Mouse (Mus musculus): Measurements from ENCODE around the gene Slc36a3. TPM values are rescaled to one million over a fixed set of nuclear protein-coding genes. Genes with fewer than 3 reads are reported as not detected.
A peak's percentile ranks its signal among the peaks of the same experiment; 100 is the strongest.

Gene Slc36a3
- polyA plus RNA-seq, 1 experiment from 2014 or later = 0.06 TPM

- ATAC-seq (ENCODE audit: low FRiP score, low TSS enrichment) (no peak), DNase-seq (ENCODE audit: low spot score) (peak; percentile 45)
- H3K4me3 ChIP-seq (ENCODE audit: low read depth, low read length) = no peak within 1 kb of the TSS
- no peak within 1 kb of the TSS for H3K27ac ChIP-seq (replicated peaks)
- H3K4me2 ChIP-seq (replicated peaks; ENCODE audit: low read depth) = no peak within 1 kb of the TSS
- H3K27me3 ChIP-seq (ENCODE audit: control insufficient read depth, insufficient read depth, low read length) = no peaks in the 10 kb centered on the region
- no peak for TF ChIP-seq EP300 (optimal IDR thresholded peaks at IDR 0.05)
- TF ChIP-seq CTCF (IDR thresholded peaks at IDR 0.05; ENCODE audit: low read depth) = no peak
- 29% methylated on average over 10 of the region's 10 CpGs for WGBS
- no peaks in the 10 kb centered on the region for H3K4me1 ChIP-seq (replicated peaks; ENCODE audit: control insufficient read depth, insufficient read depth)
- no peak within 1 kb of the TSS for H3K9ac ChIP-seq (ENCODE audit: low read length)
- no peaks in the 10 kb centered on the region for H3K36me3 ChIP-seq (ENCODE audit: control insufficient read depth, insufficient read depth, low read length)
- H3K9me3 ChIP-seq (ENCODE audit: control insufficient read depth, low read length) = no peaks in the 10 kb centered on the region
Measured at GRCm38 (mm10) chr11:55184733-55185291, 33.3 kb upstream of the Slc36a3 start, which contains the start of gene Slc36a2. Gene Slc36a2, minus strand, starts transcription at chr11:55185077.

DNA sequence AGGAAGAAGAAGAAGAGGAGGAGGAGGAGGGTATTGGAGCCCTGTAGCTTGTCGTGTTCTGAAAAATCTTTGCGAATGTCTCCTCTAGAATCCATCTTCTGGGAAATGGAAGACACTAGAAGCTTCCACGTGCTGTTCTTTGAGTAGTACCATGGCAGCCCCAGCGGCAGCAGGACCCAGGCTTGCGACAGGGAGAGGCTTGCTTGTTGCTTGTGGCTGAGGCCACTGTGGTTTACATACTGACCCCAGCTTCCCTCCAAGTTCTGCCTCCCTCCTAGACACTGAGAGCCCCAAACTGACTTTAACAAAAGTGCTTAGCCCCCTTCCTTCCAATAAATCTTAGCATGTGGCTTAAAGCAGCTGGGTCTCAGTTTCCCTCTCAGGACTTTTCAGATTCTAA lies 32.7 kb upstream of the Slc36a3 start:
- H3K4me3 ChIP-seq (ENCODE audit: low read depth, low read length) = no peak overlapping the region
- H3K9me3 ChIP-seq (ENCODE audit: control insufficient read depth, low read length) = no peaks in the 10 kb centered on the region
- no peak for DNase-seq (ENCODE audit: low spot score)
- no peaks in the 10 kb centered on the region for H3K4me1 ChIP-seq (replicated peaks; ENCODE audit: control insufficient read depth, insufficient read depth)
- no peak overlapping the region for H3K27ac ChIP-seq (replicated peaks)
- WGBS = 83% methylated on average over 5 of the region's 5 CpGs
- H3K27me3 ChIP-seq (ENCODE audit: control insufficient read depth, insufficient read depth, low read length) = no peaks in the 10 kb centered on the region
- no peak for ATAC-seq (ENCODE audit: low FRiP score, low TSS enrichment)
- H3K4me2 ChIP-seq (replicated peaks; ENCODE audit: low read depth) = no peak overlapping the region
- no peaks in the 10 kb centered on the region for H3K36me3 ChIP-seq (ENCODE audit: control insufficient read depth, insufficient read depth, low read length)
- H3K9ac ChIP-seq (ENCODE audit: low read length) = no peak overlapping the region
- TF ChIP-seq CTCF (IDR thresholded peaks at IDR 0.05; ENCODE audit: low read depth) (no peak), EP300 (optimal IDR thresholded peaks at IDR 0.05) (no peak)

DNA sequence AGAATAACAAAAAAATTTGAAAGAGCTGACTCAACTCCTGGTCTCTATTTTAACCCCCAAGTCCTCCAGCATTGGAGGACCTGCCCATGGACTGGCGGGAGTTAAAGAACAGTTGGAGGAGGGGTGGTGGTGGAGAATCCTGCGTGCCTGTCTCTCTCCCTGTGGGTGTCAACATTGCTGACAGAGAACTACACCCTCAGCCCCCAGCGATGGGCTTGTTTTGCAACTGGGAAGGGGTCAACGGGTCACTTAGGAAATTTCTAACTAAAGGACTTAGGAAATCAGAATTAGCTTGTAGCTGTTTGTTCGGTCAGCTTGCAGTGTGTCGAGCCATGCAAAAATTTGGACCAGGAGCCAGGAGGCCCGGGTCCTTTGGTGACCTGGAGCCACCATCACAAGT lies 31.6 kb upstream of the Slc36a3 start:
- DNase-seq (ENCODE audit: low spot score) = no peak
- H3K9ac ChIP-seq (ENCODE audit: low read length) = no peak overlapping the region

GRCm38 (mm10) chr11:55179856-55180255 lies 28.3 kb upstream of the Slc36a3 start:
- H3K4me3 ChIP-seq (ENCODE audit: low read depth, low read length) = no peak overlapping the region
- H3K4me1 ChIP-seq (replicated peaks; ENCODE audit: control insufficient read depth, insufficient read depth) = no peaks in the 10 kb centered on the region
- WGBS = 84% methylated on average over 3 of the region's 3 CpGs
- TF ChIP-seq CTCF (IDR thresholded peaks at IDR 0.05; ENCODE audit: low read depth) (no peak), EP300 (optimal IDR thresholded peaks at IDR 0.05) (no peak)
- no peaks in the 10 kb centered on the region for H3K9me3 ChIP-seq (ENCODE audit: control insufficient read depth, low read length)
- no peaks in the 10 kb centered on the region for H3K36me3 ChIP-seq (ENCODE audit: control insufficient read depth, insufficient read depth, low read length)
- DNase-seq (ENCODE audit: low spot score) (no peak), ATAC-seq (ENCODE audit: low FRiP score, low TSS enrichment) (no peak)
- H3K27ac ChIP-seq (replicated peaks) = no peak overlapping the region
- no peak overlapping the region for H3K4me2 ChIP-seq (replicated peaks; ENCODE audit: low read depth)
- no peaks in the 10 kb centered on the region for H3K27me3 ChIP-seq (ENCODE audit: control insufficient read depth, insufficient read depth, low read length)
- no peak overlapping the region for H3K9ac ChIP-seq (ENCODE audit: low read length)

More for the DNA sequence above, 31.6 kb upstream of the Slc36a3 start:
- Histone ChIP-seq H3K4me3 (ENCODE audit: low read depth, low read length) (no peak overlapping the region), H3K27ac (replicated peaks) (no peak overlapping the region), H3K4me1 (replicated peaks; ENCODE audit: control insufficient read depth, insufficient read depth) (no peaks in the 10 kb centered on the region), H3K9me3 (ENCODE audit: control insufficient read depth, low read length) (no peaks in the 10 kb centered on the region), H3K4me2 (replicated peaks; ENCODE audit: low read depth) (no peak overlapping the region), H3K36me3 (ENCODE audit: control insufficient read depth, insufficient read depth, low read length) (no peaks in the 10 kb centered on the region), H3K27me3 (ENCODE audit: control insufficient read depth, insufficient read depth, low read length) (no peaks in the 10 kb centered on the region)
- TF ChIP-seq CTCF (IDR thresholded peaks at IDR 0.05; ENCODE audit: low read depth) = no peak
- TF ChIP-seq EP300 (optimal IDR thresholded peaks at IDR 0.05) = no peak
- ATAC-seq (ENCODE audit: low FRiP score, low TSS enrichment) = no peak
- WGBS = 41% methylated on average over 7 of the region's 7 CpGs

- no peaks in the 10 kb centered on the region for H3K9me3 ChIP-seq (ENCODE audit: control insufficient read depth, low read length)
- DNase-seq (ENCODE audit: low spot score) (no peak), ATAC-seq (ENCODE audit: low FRiP score, low TSS enrichment) (no peak)
- H3K27ac ChIP-seq (replicated peaks) = no peak overlapping the region
- TF ChIP-seq EP300 (optimal IDR thresholded peaks at IDR 0.05) (no peak), CTCF (IDR thresholded peaks at IDR 0.05; ENCODE audit: low read depth) (no peak)
- H3K4me2 ChIP-seq (replicated peaks; ENCODE audit: low read depth) = no peak overlapping the region
- H3K36me3 ChIP-seq (ENCODE audit: control insufficient read depth, insufficient read depth, low read length) = no peaks in the 10 kb centered on the region
- 78% methylated on average over 4 of the region's 4 CpGs for WGBS
- no peak overlapping the region for H3K4me3 ChIP-seq (ENCODE audit: low read depth, low read length)
- no peaks in the 10 kb centered on the region for H3K4me1 ChIP-seq (replicated peaks; ENCODE audit: control insufficient read depth, insufficient read depth)
- H3K27me3 ChIP-seq (ENCODE audit: control insufficient read depth, insufficient read depth, low read length) = no peaks in the 10 kb centered on the region
- no peak overlapping the region for H3K9ac ChIP-seq (ENCODE audit: low read length)
Measured at GRCm38 (mm10) chr11:55178830-55179229, 27.3 kb upstream of the Slc36a3 start.

GRCm38 (mm10) chr11:55170501-55170900 lies 19.0 kb upstream of the Slc36a3 start:
- DNase-seq (ENCODE audit: low spot score) (no peak), ATAC-seq (ENCODE audit: low FRiP score, low TSS enrichment) (no peak)
- H3K9me3 ChIP-seq (ENCODE audit: control insufficient read depth, low read length) = no peaks in the 10 kb centered on the region
- H3K4me2 ChIP-seq (replicated peaks; ENCODE audit: low read depth) = no peak overlapping the region
- no peaks in the 10 kb centered on the region for H3K4me1 ChIP-seq (replicated peaks; ENCODE audit: control insufficient read depth, insufficient read depth)
- 55% methylated on average over 4 of the region's 4 CpGs for WGBS
- H3K27ac ChIP-seq (replicated peaks) = no peak overlapping the region
- H3K4me3 ChIP-seq (ENCODE audit: low read depth, low read length) = no peak overlapping the region
- H3K27me3 ChIP-seq (ENCODE audit: control insufficient read depth, insufficient read depth, low read length) = no peaks in the 10 kb centered on the region
- H3K9ac ChIP-seq (ENCODE audit: low read length) = no peak overlapping the region
- no peak for TF ChIP-seq EP300 (optimal IDR thresholded peaks at IDR 0.05)
- no peaks in the 10 kb centered on the region for H3K36me3 ChIP-seq (ENCODE audit: control insufficient read depth, insufficient read depth, low read length)
